Mouse (Mus musculus) forebrain, embryonic 11.5 days (tissue): ENCODE data around the gene Btn2a2. TPM values are rescaled to one million over a fixed set of nuclear protein-coding genes. Genes with fewer than 3 reads are reported as not detected.
"Not testable (repeated sequence)": the region's sequence is repeated elsewhere in the genome, so short reads cannot be mapped to it uniquely, and the experiment has no call there.

Source experiments
- ATAC-seq: fragments of 200-750 bp; cut with Nextera tagmentation; replicated peaks from 2 replicates; pipeline ENCODE4 v1.8.0; 2017; ENCODE audit warnings: moderate TSS enrichment; ENCODE audit not compliant: low FRiP score
- DNase-seq: peaks from one replicate; pipeline ENCODE4 v3.0.0-alpha.2; 2017; ENCODE audit warnings: low spot score
- H3K27ac ChIP-seq: fragments of 300-500 bp; sonication (generic); 2 replicates; pipeline ENCODE4 v1.5.1; 2014; ENCODE audit warnings: low read depth, low read length
- H3K27me3 ChIP-seq: fragments of 300-500 bp; sonication (generic); 2 replicates; pipeline ENCODE4 v1.6.1; 2014; ENCODE audit warnings: mild to moderate bottlenecking, low read length, mixed read lengths; ENCODE audit not compliant: control insufficient read depth, insufficient read depth
- H3K36me3 ChIP-seq: fragments of 300-500 bp; sonication (generic); 2 replicates; pipeline ENCODE4 v1.6.1; 2014; ENCODE audit warnings: mild to moderate bottlenecking, low read length, moderate library complexity, mixed read lengths; ENCODE audit not compliant: control insufficient read depth, insufficient read depth
- H3K4me1 ChIP-seq: fragments of 300-500 bp; sonication (generic); replicated peaks from 2 replicates; pipeline ENCODE4 v1.6.1; 2014; ENCODE audit warnings: low read length, mixed read lengths; ENCODE audit not compliant: control insufficient read depth, insufficient read depth
- H3K4me2 ChIP-seq: fragments of 300-500 bp; sonication (generic); 2 replicates; pipeline ENCODE4 v1.6.1; 2014; ENCODE audit warnings: low read depth, mild to moderate bottlenecking, low read length, moderate library complexity, mixed read lengths; ENCODE audit not compliant: severe bottlenecking
- H3K4me3 ChIP-seq: fragments of 300-500 bp; sonication (generic); 2 replicates; pipeline ENCODE4 v1.5.1; 2014; ENCODE audit warnings: low read depth, low read length
- H3K9ac ChIP-seq: fragments of 300-500 bp; sonication (generic); 2 replicates; pipeline ENCODE4 v1.6.1; 2014; ENCODE audit warnings: low read length
- H3K9me3 ChIP-seq: fragments of 300-500 bp; sonication (generic); 2 replicates; pipeline ENCODE4 v1.6.1; 2016; ENCODE audit warnings: low read length, mixed read lengths; ENCODE audit not compliant: control insufficient read depth
- WGBS: fragments of 180-500 bp; shearing (Covaris S2); extraction: QIAGEN DNeasy Blood & Tissue Kit; methylation state at CpG from one replicate; pipeline ENCODE4 v1.1.7; 2014; 5-methylcytosine and 5-hydroxymethylcytosine counted together
- polyA plus RNA-seq: library from polyadenylated mRNA; unstranded; fragments of >200 nt; fragmentation: Nextera tagmentation; extraction: Ambion mirVana; gene quantifications from 2 replicates; pipeline ENCODE4 v1.2.1, GENCODE M21; 2014

Gene Btn2a2
- polyA plus RNA-seq, 1 experiment from 2014 or later = 0.59 TPM

DNA sequence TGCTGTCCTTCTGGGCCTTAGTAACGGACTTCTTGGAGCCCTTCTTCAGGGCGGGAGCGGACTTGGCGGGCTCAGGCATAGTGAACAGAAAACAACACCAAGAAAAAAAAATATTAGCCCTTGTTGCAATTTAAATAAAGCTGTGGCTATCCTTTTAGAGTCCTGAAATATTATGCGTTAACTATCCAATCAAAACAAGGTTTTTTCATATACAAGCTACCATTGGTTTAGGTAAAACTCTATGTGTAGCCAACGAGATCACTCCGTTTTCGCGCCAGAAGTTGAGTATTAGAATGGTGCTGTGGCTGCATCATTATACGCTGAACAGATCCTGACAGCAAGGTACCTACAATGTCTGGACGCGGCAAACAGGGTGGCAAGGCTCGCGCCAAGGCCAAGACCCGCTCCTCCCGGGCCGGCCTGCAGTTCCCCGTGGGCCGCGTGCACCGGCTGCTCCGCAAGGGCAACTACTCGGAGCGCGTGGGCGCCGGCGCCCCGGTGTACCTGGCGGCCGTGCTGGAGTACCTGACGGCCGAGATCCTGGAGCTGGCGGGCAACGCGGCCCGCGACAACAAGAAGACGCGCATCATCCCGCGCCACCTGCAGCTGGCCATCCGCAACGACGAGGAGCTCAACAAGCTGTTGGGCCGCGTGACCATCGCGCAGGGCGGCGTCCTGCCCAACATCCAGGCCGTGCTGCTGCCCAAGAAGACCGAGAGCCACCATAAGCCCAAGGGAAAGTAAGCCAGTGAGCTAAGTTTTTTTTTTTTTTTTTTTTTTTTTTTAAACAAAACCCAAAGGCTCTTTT is 45.1 kb upstream of the Btn2a2 start, which contains the start of gene Hist1h2af:
Gene Hist1h2af (plus strand): TSS at position 347 of the 808 bp plus-strand sequence.
- Histone ChIP-seq H3K27ac (peak within 1 kb of the TSS; percentile 99), H3K4me3 (peak within 1 kb of the TSS; percentile 57), H3K9ac (peak within 1 kb of the TSS; percentile 96), H3K4me2 (peak within 1 kb of the TSS; percentile 76)
- H3K4me1 ChIP-seq, H3K9me3 ChIP-seq, H3K36me3 ChIP-seq, H3K27me3 ChIP-seq: not testable (repeated sequence)
- DNase-seq = peak; percentile 86
- peak; percentile 62 for ATAC-seq
- under 1% methylated on average over 22 of the region's 53 CpGs for WGBS

DNA sequence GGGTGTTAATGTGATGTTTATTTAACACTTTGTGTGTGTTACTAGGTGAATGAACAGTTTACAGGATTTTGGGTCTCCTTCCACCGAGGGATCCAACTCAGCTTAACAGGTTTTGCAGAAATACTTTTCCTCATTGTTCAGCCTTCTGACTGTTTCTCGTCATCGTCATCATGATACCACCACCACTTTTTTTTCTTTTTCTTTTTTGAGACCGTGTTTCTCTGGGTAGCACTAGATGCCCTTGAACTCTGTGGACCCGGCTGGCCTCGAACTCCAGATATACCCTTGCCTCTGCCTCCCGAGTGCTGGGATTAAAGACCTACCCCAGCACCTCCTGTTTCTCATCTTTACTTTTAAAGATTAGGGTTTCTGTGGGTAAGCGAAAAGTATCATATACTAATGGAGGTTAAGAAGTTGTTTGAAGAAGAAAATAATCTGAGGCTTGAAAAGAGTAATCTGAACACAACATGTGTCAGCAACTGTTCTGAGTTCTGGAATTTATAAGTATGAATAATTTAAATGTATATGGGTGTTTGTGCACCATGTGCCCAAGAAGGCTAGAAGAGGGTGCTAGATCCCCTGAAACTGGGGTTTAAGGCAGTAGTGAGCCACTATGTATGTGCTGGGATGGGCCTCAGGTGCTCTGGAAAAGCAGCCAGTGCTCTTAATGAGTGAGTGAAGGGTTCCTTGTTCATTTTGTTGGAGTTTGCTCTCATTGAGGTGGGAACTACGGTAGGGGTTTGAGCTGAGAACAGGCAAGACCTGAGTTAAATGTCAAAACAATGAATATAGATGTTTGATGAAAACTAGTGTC is 43.8 kb upstream of the Btn2a2 start:
- no peaks in the 10 kb centered on the region for H3K9me3 ChIP-seq
- ATAC-seq = no peak
- peak overlapping the region; percentile 52 for H3K4me2 ChIP-seq
- peak overlapping the region; percentile 57 for H3K4me3 ChIP-seq
- no peaks in the 10 kb centered on the region for H3K27me3 ChIP-seq
- peak overlapping the region; percentile 99 for H3K27ac ChIP-seq
- H3K36me3 ChIP-seq = no peaks in the 10 kb centered on the region
- H3K4me1 ChIP-seq = peaks cover 3% of the 10 kb centered on the region
- DNase-seq = no peak
- H3K9ac ChIP-seq = peak overlapping the region; percentile 96
- WGBS = 19% methylated on average over 9 of the region's 9 CpGs

DNA sequence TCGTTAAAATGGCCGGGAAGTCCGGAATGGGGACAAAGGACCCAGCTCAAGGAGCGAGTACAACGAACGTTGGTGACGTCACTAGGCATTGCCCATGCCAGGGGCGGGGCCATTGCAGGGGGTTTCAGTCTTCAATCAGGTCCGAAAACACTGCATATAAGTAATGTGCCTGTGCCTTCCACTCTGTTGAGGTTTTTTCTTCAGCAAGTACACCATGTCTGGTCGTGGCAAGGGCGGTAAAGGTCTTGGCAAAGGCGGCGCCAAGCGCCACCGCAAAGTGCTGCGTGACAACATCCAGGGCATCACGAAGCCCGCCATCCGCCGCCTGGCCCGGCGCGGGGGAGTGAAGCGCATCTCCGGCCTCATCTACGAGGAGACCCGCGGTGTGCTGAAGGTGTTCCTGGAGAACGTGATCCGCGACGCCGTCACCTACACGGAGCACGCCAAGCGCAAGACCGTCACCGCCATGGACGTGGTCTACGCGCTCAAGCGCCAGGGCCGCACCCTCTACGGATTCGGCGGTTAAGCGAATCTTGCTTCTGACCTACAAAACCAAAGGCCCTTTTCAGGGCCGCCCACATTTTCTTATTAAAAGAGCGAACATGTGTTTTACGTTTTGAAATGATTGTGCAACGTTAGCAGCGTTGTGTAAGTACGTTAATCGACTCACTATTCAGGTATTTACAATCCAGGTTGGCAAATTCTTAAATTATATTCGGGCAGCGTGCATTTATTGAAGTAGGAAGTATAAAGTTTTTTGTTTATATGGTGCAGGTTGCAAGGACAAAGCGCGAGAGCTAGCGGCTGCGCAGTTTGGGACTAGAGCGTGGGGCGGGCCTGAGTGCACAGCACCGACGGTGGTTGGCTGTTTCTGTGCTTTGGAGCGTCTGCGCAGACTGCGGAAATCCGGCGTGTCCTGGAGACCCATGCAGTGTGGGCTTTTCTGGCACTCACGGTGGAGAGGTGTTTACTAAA is 42.5 kb upstream of the Btn2a2 start, which contains the start of gene Hist1h4h:
Gene Hist1h4h (plus strand): TSS at position 150 of the 975 bp plus-strand sequence.
- Histone ChIP-seq H3K36me3 (no peaks in the 10 kb centered on the region), H3K9ac (peak within 1 kb of the TSS; percentile 96), H3K4me2 (peak within 1 kb of the TSS; percentile 52), H3K4me3 (peak within 1 kb of the TSS; percentile 57), H3K4me1 (peaks cover 3% of the 10 kb centered on the region; the same call in 1 of the 2 replicates), H3K27ac (peak within 1 kb of the TSS; percentile 99), H3K27me3 (no peaks in the 10 kb centered on the region), H3K9me3 (no peaks in the 10 kb centered on the region)
- ATAC-seq = peak; percentile 79
- WGBS = under 1% methylated on average over 56 of the region's 70 CpGs
- DNase-seq = peak; percentile 98

DNA sequence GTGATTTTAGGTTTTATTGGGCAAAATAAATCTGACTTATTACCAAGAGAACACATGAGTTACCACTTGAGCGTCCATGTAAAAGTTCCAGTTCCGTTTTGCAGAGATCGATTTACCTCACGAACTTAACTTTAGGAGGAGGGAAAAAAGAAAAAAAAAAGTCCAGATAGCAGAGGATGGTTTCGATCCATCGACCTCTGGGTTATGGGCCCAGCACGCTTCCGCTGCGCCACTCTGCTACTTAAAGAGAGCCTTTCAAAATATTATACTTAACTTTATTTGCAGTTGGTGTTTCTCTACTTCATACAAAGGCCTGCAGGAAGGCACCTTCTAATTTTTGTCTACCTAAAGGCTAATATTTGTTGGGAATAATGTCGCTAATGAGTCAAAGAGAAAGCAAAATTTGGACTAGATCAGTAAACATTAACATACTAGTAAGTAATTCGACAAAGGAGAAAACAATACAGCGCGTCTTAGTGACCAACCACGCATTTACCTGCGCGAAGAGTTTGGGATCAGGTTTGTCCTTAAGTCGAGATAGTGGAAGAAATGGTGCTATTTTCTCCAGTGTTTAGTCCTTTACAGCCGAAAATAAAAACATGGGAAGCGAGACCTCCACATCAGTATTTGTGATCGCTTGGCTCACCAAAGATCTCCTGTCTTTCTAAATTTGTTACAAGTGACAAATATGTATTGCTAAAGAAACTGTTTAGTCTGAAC is 41.7 kb upstream of the Btn2a2 start:
- no peak for ATAC-seq

DNA sequence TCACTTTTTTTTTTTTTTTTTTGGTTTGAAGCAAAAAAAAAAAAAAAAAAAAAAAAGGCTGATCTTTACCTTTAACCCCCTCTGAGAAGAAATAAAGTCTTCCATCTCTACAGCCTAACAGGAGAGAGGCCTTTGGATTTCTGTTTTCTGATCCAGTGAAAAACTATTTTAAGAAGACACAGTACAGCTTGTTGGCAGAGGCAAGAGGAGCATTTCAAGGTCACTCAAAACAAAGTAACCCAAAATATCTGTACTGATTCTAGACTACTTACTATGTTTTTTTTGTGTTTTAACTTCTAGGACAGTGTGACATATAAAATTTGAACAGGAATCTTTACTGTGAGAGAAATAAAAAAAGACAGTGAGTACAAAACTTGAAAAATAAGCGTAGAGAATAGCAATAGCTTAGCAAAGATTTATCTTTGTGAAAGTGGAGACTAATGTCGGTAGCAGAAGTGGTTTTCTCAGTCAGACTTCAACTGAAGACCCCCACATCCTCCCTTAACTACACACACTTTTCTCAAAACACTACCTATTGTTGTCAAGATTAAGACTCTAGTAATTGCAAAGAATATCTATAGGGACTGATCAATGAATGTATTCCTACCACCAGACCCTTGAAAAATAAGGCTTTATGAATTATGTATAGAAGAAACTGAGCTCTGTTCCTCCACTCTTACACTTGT is 41.0 kb upstream of the Btn2a2 start:
- Histone ChIP-seq H3K36me3 (no peaks in the 10 kb centered on the region), H3K9me3 (no peaks in the 10 kb centered on the region), H3K4me2 (peak overlapping the region; percentile 52), H3K4me3 (peak overlapping the region; percentile 57), H3K9ac (peak overlapping the region; percentile 96), H3K27me3 (no peaks in the 10 kb centered on the region), H3K4me1 (peaks cover 5% of the 10 kb centered on the region; the same call in 1 of the 2 replicates), H3K27ac (peak overlapping the region; percentile 99)
- no peak for DNase-seq
- 36% methylated on average over 2 of the region's 2 CpGs for WGBS
- ATAC-seq = no peak

More for the DNA sequence above, 41.7 kb upstream of the Btn2a2 start:
- Histone ChIP-seq H3K9me3 (no peaks in the 10 kb centered on the region), H3K4me2 (peak overlapping the region; percentile 52), H3K4me3 (peak overlapping the region; percentile 57), H3K4me1 (peaks cover 3% of the 10 kb centered on the region; the same call in 1 of the 2 replicates), H3K36me3 (no peaks in the 10 kb centered on the region), H3K27me3 (no peaks in the 10 kb centered on the region), H3K9ac (peak overlapping the region; percentile 96), H3K27ac (peak overlapping the region; percentile 99)
- under 1% methylated on average over 20 of the region's 20 CpGs for WGBS
- peak; percentile 74 for DNase-seq

DNA sequence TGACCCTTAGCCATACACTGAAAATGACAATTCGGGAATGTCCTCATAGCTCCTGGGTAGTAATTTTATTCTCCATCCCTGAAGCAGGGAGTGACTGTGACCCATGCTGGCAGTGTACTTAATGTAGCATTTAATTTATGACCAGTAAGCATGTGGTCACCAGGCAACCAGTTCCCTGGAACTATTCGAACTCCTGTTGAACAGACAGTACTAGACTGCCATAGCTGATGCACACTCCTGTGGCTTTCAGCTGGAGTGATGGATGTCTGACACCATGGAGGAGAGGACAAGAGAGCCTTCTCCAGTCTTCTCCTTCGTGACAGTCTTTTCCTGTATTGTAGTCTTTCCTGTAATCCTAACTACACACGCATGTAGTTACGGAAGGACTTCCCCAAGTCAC is 40.3 kb upstream of the Btn2a2 start:
- H3K27ac ChIP-seq = no peak overlapping the region
- DNase-seq = no peak
- H3K9ac ChIP-seq = peak overlapping the region; percentile 8; the same call in 1 of the 2 replicates
- no peaks in the 10 kb centered on the region for H3K9me3 ChIP-seq
- no peak overlapping the region for H3K4me3 ChIP-seq
- no peaks in the 10 kb centered on the region for H3K27me3 ChIP-seq
- 88% methylated on average over 5 of the region's 5 CpGs for WGBS
- peaks cover 5% of the 10 kb centered on the region; the same call in 1 of the 2 replicates for H3K4me1 ChIP-seq
- H3K4me2 ChIP-seq = 0 out of 2 replicates have a peak overlapping the region, but pooled peaks have one; percentile 18
- ATAC-seq = no peak
- no peaks in the 10 kb centered on the region for H3K36me3 ChIP-seq

DNA sequence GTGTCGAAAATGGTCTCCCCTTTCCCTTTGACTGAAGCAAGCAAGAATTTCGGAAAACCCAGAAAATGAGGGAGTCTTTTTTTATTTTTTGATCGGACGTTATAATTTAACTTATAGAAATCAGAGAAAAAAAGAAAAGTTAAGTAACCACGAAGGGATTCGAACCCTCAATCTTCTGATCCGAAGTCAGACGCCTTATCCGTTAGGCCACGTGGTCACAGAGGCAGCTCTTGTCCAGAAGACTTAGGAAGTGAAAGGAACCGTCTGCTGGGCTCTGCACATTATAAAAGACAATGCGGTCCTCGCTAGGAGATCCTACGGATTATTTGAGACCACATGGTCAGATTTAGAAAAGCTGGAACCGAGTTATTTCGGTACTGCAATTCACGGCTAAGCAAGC is 37.7 kb upstream of the Btn2a2 start:
- Histone ChIP-seq H3K9me3 (no peaks in the 10 kb centered on the region), H3K4me1 (0 out of 2 replicates have a peak, but pooled peaks cover 2% of the 10 kb centered on the region), H3K9ac (peak overlapping the region; percentile 31; the same call in 1 of the 2 replicates), H3K36me3 (no peaks in the 10 kb centered on the region), H3K4me2 (peak overlapping the region; percentile 45), H3K27me3 (no peaks in the 10 kb centered on the region), H3K27ac (0 out of 2 replicates have a peak overlapping the region, but pooled peaks have one; percentile 25), H3K4me3 (peak overlapping the region; percentile 31)
- peak; percentile 47 for ATAC-seq
- DNase-seq = peak; percentile 94
- WGBS = under 1% methylated on average over 17 of the region's 17 CpGs
